Mouse (Mus musculus) MEL (cell line): ENCODE results near the gene Mical3. TPM values are rescaled to one million over a fixed set of nuclear protein-coding genes. Genes with fewer than 3 reads are reported as not detected.

Experiments used
- DNase-seq: peaks from one replicate; pipeline ENCODE4 v3.0.0; 2011; ENCODE audit warnings: low read depth, low spot score
- H3K27ac ChIP-seq: 2 replicates; pipeline ENCODE4 v1.5.1; 2012; ENCODE audit warnings: low read depth, mild to moderate bottlenecking, control low read depth, low read length, moderate library complexity; ENCODE audit not compliant: control insufficient read depth
- H3K27me3 ChIP-seq, 2 experiments: fragments of 150-350 bp in 1 of 2; sonication (generic) in 1 of 2; 2 replicates each; pipeline ENCODE4 v1.6.1; 2012; ENCODE audit warnings: low read length in 2 of 2, mild to moderate bottlenecking in 2 of 2, improper control_type of control experiment in 1 of 2, moderate library complexity in 1 of 2; ENCODE audit not compliant: insufficient read depth in 2 of 2, control insufficient read depth in 1 of 2
- H3K36me3 ChIP-seq, 2 experiments: 2 replicates each; pipeline ENCODE4 v1.6.1; 2012 to 2014; ENCODE audit warnings: low read length in 2 of 2, improper control_type of control experiment in 1 of 2, inconsistent platforms in 1 of 2, mild to moderate bottlenecking in 1 of 2; ENCODE audit not compliant: insufficient read depth in 2 of 2, control insufficient read depth in 1 of 2
- H3K4me1 ChIP-seq, 2 experiments: fragments of 150-350 bp in 1 of 2; sonication (generic) in 1 of 2; 2 replicates each; pipeline ENCODE4 v1.6.1; 2012; ENCODE audit warnings: low read length in 2 of 2, improper control_type of control experiment in 1 of 2, mild to moderate bottlenecking in 1 of 2; ENCODE audit not compliant: insufficient read depth in 2 of 2, control insufficient read depth in 1 of 2
- H3K4me3 ChIP-seq, 2 experiments: fragments of 150-350 bp in 1 of 2; sonication (generic) in 1 of 2; 2 replicates each; pipeline ENCODE4 v1.5.1; 2012; ENCODE audit warnings: low read depth in 2 of 2, low read length in 2 of 2, mild to moderate bottlenecking in 2 of 2, moderate library complexity in 2 of 2, control low read depth in 1 of 2, improper control_type of control experiment in 1 of 2; ENCODE audit not compliant: control insufficient read depth in 1 of 2, insufficient read depth in 1 of 2
- H3K79me2 ChIP-seq: 2 replicates; pipeline ENCODE4 v1.6.1; 2012; ENCODE audit warnings: mild to moderate bottlenecking, low read length, moderate library complexity; ENCODE audit not compliant: control insufficient read depth, poor library complexity, insufficient read depth
- H3K9ac ChIP-seq: 2 replicates; pipeline ENCODE4 v1.6.1; 2012; ENCODE audit warnings: low read depth, mild to moderate bottlenecking, control low read depth, low read length, moderate library complexity; ENCODE audit not compliant: control insufficient read depth, poor library complexity, severe bottlenecking
- H3K9me3 ChIP-seq: fragments of 150-350 bp; sonication (generic); replicated peaks from 2 replicates; pipeline ENCODE4 v1.6.1; 2012; ENCODE audit warnings: mild to moderate bottlenecking, low read length, improper control_type of control experiment, moderate library complexity; ENCODE audit not compliant: insufficient read depth
- CTCF ChIP-seq, 3 experiments: IDR thresholded peaks in 2 of 3; conservative IDR thresholded peaks in 1 of 3; 2 replicates each; pipeline ENCODE4 v1.5.1; 2011 to 2012; ENCODE audit warnings: low read length in 3 of 3, low read depth in 2 of 3, mild to moderate bottlenecking in 2 of 3, improper control_type of control experiment in 1 of 3, inconsistent platforms in 1 of 3, mixed read lengths in 1 of 3, moderate library complexity in 1 of 3; ENCODE audit not compliant: control insufficient read depth in 1 of 3, insufficient read depth in 1 of 3, poor library complexity in 1 of 3, severe bottlenecking in 1 of 3
- EP300 ChIP-seq, 2 experiments: IDR thresholded peaks; 2 replicates each; pipeline ENCODE4 v1.6.1; 2011; ENCODE audit warnings: improper control_type of control experiment in 2 of 2, low read length in 2 of 2, low read depth in 1 of 2, mild to moderate bottlenecking in 1 of 2
- ETS1 ChIP-seq: IDR thresholded peaks from 2 replicates; pipeline ENCODE4 v1.6.1; 2012; ENCODE audit warnings: low read depth, mild to moderate bottlenecking, inconsistent platforms, low read length, improper control_type of control experiment, moderate library complexity
- KAT2A ChIP-seq: conservative IDR thresholded peaks from 2 replicates; pipeline ENCODE4 v1.6.1; 2012; ENCODE audit warnings: low read depth, low read length, improper control_type of control experiment, inconsistent platforms
- MAX ChIP-seq: IDR thresholded peaks from 2 replicates; pipeline ENCODE4 v1.6.1; 2011; ENCODE audit warnings: low read length, improper control_type of control experiment
- MAZ ChIP-seq: IDR thresholded peaks from 2 replicates; pipeline ENCODE4 v1.6.1; 2012; ENCODE audit warnings: low read depth, mild to moderate bottlenecking, inconsistent platforms, low read length, improper control_type of control experiment
- MEF2A ChIP-seq: IDR thresholded peaks from 2 replicates; pipeline ENCODE4 v1.6.1; 2014; ENCODE audit warnings: low read depth, mild to moderate bottlenecking, inconsistent platforms, low read length, improper control_type of control experiment; ENCODE audit not compliant: poor library complexity, insufficient replicate concordance, severe bottlenecking; ENCODE audit errors: extremely low read depth
- MXI1 ChIP-seq: IDR thresholded peaks from 2 replicates; pipeline ENCODE4 v1.6.1; 2011; ENCODE audit warnings: mild to moderate bottlenecking, low read depth, low read length, improper control_type of control experiment
- MYC ChIP-seq: IDR thresholded peaks from 2 replicates; pipeline ENCODE4 v1.6.1; 2011; ENCODE audit warnings: low read depth, mild to moderate bottlenecking, low read length, improper control_type of control experiment, moderate library complexity
- NRF1 ChIP-seq: IDR thresholded peaks from 2 replicates; pipeline ENCODE4 v1.6.1; 2014; ENCODE audit warnings: low read depth, mild to moderate bottlenecking, inconsistent platforms, low read length, improper control_type of control experiment, moderate library complexity; ENCODE audit not compliant: poor library complexity, insufficient read depth, severe bottlenecking
- RAD21 ChIP-seq: IDR thresholded peaks from 2 replicates; pipeline ENCODE4 v1.6.1; 2011; ENCODE audit warnings: mild to moderate bottlenecking, low read depth, low read length, improper control_type of control experiment
- RCOR1 ChIP-seq: IDR thresholded peaks from 2 replicates; pipeline ENCODE4 v1.6.1; 2012; ENCODE audit warnings: low read depth, mild to moderate bottlenecking, inconsistent platforms, low read length, improper control_type of control experiment
- TAL1 ChIP-seq: IDR thresholded peaks from 2 replicates; pipeline ENCODE4 v1.6.1; 2012; ENCODE audit warnings: mild to moderate bottlenecking, inconsistent platforms, low read length, moderate library complexity, mixed read lengths
- TBP ChIP-seq: IDR thresholded peaks from 2 replicates; pipeline ENCODE4 v1.8.0; 2011; ENCODE audit warnings: low read depth, low read length, improper control_type of control experiment
- TCF12 ChIP-seq: IDR thresholded peaks from 2 replicates; pipeline ENCODE4 v1.6.1; 2014; ENCODE audit warnings: low read depth, mild to moderate bottlenecking, inconsistent platforms, low read length, improper control_type of control experiment, moderate library complexity
- UBTF ChIP-seq: IDR thresholded peaks from 2 replicates; pipeline ENCODE4 v1.6.1; 2012; ENCODE audit warnings: low read depth, mild to moderate bottlenecking, inconsistent platforms, low read length, improper control_type of control experiment, moderate library complexity, borderline replicate concordance; ENCODE audit not compliant: insufficient read depth
- USF1 ChIP-seq: IDR thresholded peaks from 2 replicates; pipeline ENCODE4 v1.6.1; 2014; ENCODE audit warnings: low read depth, mild to moderate bottlenecking, inconsistent platforms, low read length, improper control_type of control experiment, moderate library complexity
- USF2 ChIP-seq, 2 experiments: IDR thresholded peaks; 2 replicates each; pipeline ENCODE4 v1.6.1; 2011 to 2012; ENCODE audit warnings: improper control_type of control experiment in 2 of 2, low read length in 2 of 2, borderline replicate concordance in 1 of 2, inconsistent platforms in 1 of 2, low read depth in 1 of 2, mild to moderate bottlenecking in 1 of 2; ENCODE audit not compliant: insufficient read depth in 1 of 2
- ZC3H11A ChIP-seq: IDR thresholded peaks from 2 replicates; pipeline ENCODE4 v1.6.1; 2012; ENCODE audit warnings: low read depth, mild to moderate bottlenecking, inconsistent platforms, low read length, improper control_type of control experiment
- ZKSCAN1 ChIP-seq: IDR thresholded peaks from 2 replicates; pipeline ENCODE4 v1.6.1; 2012; ENCODE audit warnings: low read depth, mild to moderate bottlenecking, inconsistent platforms, low read length, improper control_type of control experiment, moderate library complexity
- ZMIZ1 ChIP-seq: IDR thresholded peaks from 2 replicates; pipeline ENCODE4 v1.6.1; 2012; ENCODE audit warnings: low read depth, mild to moderate bottlenecking, inconsistent platforms, low read length, improper control_type of control experiment, moderate library complexity
- ZNF384 ChIP-seq: IDR thresholded peaks from 2 replicates; pipeline ENCODE4 v1.6.1; 2012; ENCODE audit warnings: low read depth, mild to moderate bottlenecking, inconsistent platforms, low read length, improper control_type of control experiment
- polyA plus RNA-seq, 2 experiments: library from polyadenylated mRNA; stranded (reverse) in 1 of 2; unstranded in 1 of 2; fragments of >175 nt in 1 of 2; fragments of >200 nt in 1 of 2; gene quantifications; 2 replicates each; pipeline versions ENCODE4 v1.2.1 to v1.2.4; 2012; ENCODE audit warnings: low replicate concordance in 2 of 2, low read depth in 1 of 2; ENCODE audit not compliant: insufficient read length in 2 of 2, insufficient read depth in 1 of 2, missing spikeins in 1 of 2
- total RNA-seq: library from RNA; depleted of rRNA; stranded (reverse); fragments of 300-350 nt; gene quantifications from 2 replicates; pipeline ENCODE4 v1.2.3, GENCODE M21; 2012

Mical3 gene
- total and polyA plus RNA-seq, 3 experiments, result 19.8 to 125 (median 31.4) TPM

DNA sequence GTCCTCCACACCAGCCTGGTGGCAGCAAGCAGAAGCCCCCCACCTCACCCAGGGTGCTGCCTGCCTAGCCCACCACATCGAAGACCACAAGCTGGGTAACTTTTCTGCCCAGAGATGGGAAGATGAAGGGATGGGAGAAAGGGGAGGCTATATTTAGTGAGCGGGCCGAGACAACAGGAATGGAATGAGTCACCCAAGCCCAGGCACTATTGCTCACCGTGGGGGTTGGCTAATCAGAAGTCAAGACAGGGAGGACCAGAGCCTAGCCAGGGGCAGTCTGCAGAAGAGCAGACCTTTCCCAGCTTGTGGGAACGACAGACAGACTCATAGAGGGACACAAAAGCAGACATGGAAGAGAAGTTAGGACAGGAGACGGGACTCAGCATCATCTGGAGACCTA, 64.0 kb downstream of the Mical3 start:
- Histone ChIP-seq H3K27ac (no peak overlapping the region), H3K9ac (no peak overlapping the region), H3K36me3 (no peaks in the 10 kb centered on the region; a peak in 1 of 4 replicates), H3K4me1 (no peaks in the 10 kb centered on the region), H3K79me2 (peaks cover 9% of the 10 kb centered on the region; the same call in 1 of the 2 replicates), H3K27me3 (no peaks in the 10 kb centered on the region), H3K4me3 (no peak overlapping the region), H3K9me3 (no peaks in the 10 kb centered on the region)
- no peak for DNase-seq
- no peak for TF ChIP-seq ZMIZ1
- TF ChIP-seq MEF2A, result no peak
- TF ChIP-seq USF2 (IDR thresholded peaks at IDR 0.05; ENCODE audit: borderline replicate concordance in 1 of 2, insufficient read depth in 1 of 2, low read depth in 1 of 2, low read length in 2 of 2), result no peak
- no peak for TF ChIP-seq MAX
- no peak for TF ChIP-seq UBTF
- no peak for TF ChIP-seq USF1
- TF ChIP-seq MYC, result no peak

GRCm38 (mm10) chr6:121064356-121065015, 66.3 kb downstream of the Mical3 start:
- Histone ChIP-seq H3K27me3 (no peaks in the 10 kb centered on the region), H3K9ac (no peak overlapping the region), H3K79me2 (peaks cover 7% of the 10 kb centered on the region; the same call in 1 of the 2 replicates), H3K4me3 (no peak overlapping the region), H3K27ac (no peak overlapping the region), H3K36me3 (no peaks in the 10 kb centered on the region; a peak in 1 of 4 replicates), H3K4me1 (peaks cover 0 to 2% of the 10 kb centered on the region in 2 experiments; a peak in 1 of 4 replicates), H3K9me3 (no peaks in the 10 kb centered on the region)
- no peak for DNase-seq
- TF ChIP-seq MAX (no peak), RCOR1 (no peak), TCF12 (no peak), CTCF (IDR thresholded peaks at IDR 0.05 in 2 of 3, conservative IDR thresholded peaks at IDR 0.05 in 1 of 3; ENCODE audit: control insufficient read depth in 1 of 3, insufficient read depth in 1 of 3, low read depth in 2 of 3, low read length in 3 of 3, poor library complexity in 1 of 3, severe bottlenecking in 1 of 3) (no peak), TAL1 (no peak), USF1 (no peak), UBTF (no peak), EP300 (IDR thresholded peaks at IDR 0.05; ENCODE audit: low read depth in 1 of 2, low read length in 2 of 2) (no peak), ZKSCAN1 (no peak), TBP (no peak), MXI1 (no peak), KAT2A (no peak), ZC3H11A (no peak), NRF1 (no peak), RAD21 (no peak), MEF2A (no peak), ZNF384 (no peak), ETS1 (no peak), MAZ (no peak)
